Mouse (Mus musculus) adipose tissue, adult 10 weeks (tissue): ENCODE results near the gene Dync1i1. TPM values are rescaled to one million over a fixed set of nuclear protein-coding genes. Genes with fewer than 3 reads are reported as not detected.

Source experiments
- polyA plus RNA-seq: library from polyadenylated mRNA; stranded (reverse); fragments of 350-450 nt; fragmentation: Illumina TruSeq; extraction: RNeasy Lipid Tissue Mini Kit (QIAGEN cat#74804); gene quantifications from one replicate; pipeline ENCODE4 v1.2.3, GENCODE M21; 2014; ENCODE audit warnings: low read depth, low replicate concordance

Gene Dync1i1
- polyA plus RNA-seq: 1.1 TPM

DNA sequence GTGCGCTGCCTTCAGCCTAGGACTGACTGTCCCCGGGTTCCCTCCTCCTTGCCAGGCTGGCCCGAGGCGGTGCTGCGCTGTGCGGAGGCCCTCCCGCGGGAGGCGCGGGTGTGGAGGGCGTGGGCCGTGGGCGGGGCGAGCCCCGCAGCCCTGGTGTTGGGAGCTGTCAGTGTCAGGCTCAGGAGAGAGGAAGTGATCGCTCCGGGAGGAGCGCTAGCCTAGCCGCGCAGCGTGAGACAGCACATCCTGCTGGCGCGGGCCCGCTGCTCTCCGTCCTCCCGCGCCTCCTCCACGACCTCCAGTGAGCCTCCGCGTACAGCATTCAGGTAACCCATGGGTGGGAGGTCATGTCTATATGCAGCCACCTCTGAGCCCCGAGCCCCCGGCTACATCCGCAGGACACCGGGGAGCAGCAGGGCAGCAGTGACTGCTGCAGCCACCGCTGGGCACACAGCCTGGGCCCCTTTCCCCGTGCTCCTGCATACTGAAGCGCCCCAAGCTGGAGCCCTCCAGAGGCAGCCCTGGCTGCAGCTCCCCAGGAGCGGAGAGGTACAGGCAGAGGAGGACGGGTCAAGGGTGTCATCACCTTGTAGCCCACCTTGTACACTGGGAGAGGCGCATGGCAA, at the start of gene Dync1i1:
Dync1i1 (plus strand) TSS at position 29 of the 626 bp plus-strand sequence.

Other genes starting within 250 kb of the Dync1i1 start
- 21.2 TPM for gene Pdk4, start 229.3 kb upstream of the Dync1i1 start, polyA plus RNA-seq